Mouse (Mus musculus): ENCODE data around the gene Tmc3. TPM values are rescaled to one million over a fixed set of nuclear protein-coding genes. Genes with fewer than 3 reads are reported as not detected.

Gene Tmc3
- total and polyA plus RNA-seq, 3 experiments, result 0.71 TPM; not detected in 2

DNA sequence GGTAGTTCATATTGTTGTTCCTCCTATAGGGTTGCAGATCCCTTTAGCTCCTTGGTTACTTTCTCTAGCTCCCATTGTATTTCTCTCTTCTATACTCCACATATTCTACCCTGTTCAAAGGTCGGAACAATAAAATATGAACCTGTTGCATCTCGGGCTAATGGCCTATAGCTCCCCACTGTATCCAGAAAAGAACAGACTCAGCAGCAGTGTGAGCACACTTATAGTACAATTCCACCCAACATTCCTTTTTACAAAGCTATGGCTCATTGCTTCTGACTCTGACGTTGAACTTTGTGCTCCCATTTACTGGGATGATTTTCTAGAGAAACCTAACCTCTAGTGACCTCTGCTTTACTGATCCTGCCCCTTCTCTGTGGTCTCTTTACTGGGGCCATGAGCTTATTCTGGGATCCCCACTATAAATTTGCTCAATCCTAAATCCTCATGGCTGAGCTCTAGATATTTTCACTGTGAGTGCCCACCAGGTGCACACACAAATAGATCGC lies 81.4 kb downstream of the Tmc3 start:
- ATAC-seq (ENCODE audit: extremely low read depth, insufficient number of reproducible peaks, low FRiP score, poor library complexity, severe bottlenecking) (no peak), DNase-seq (ENCODE audit: low spot score) (no peak)
- Histone ChIP-seq H3K9me3 (replicated peaks) (no peaks in the 10 kb centered on the region), H3K36me3 (replicated peaks) (no peaks in the 10 kb centered on the region), H3K4me3 (ENCODE audit: low read depth, low read length) (no peak overlapping the region), H3K27me3 (ENCODE audit: insufficient read depth, low read length) (peaks cover 6% of the 10 kb centered on the region), H3K4me1 (ENCODE audit: insufficient read depth, low read depth, low read length) (no peaks in the 10 kb centered on the region)
- no peak for TF ChIP-seq CTCF (IDR thresholded peaks at IDR 0.05; ENCODE audit: low read depth, low read length)
- TF ChIP-seq GATA2 (IDR thresholded peaks at IDR 0.05; ENCODE audit: borderline replicate concordance, low read depth, low read length), result no peak
- TF ChIP-seq POLR2AphosphoS5 (IDR thresholded peaks at IDR 0.05; ENCODE audit: insufficient replicate concordance, low read depth, low read length), result no peak
- no peak for TF ChIP-seq TAL1 (conservative IDR thresholded peaks at IDR 0.05; ENCODE audit: low read depth, low read length)
- no peak for TF ChIP-seq GATA1 (IDR thresholded peaks at IDR 0.05; ENCODE audit: borderline replicate concordance, low read length)

DNA sequence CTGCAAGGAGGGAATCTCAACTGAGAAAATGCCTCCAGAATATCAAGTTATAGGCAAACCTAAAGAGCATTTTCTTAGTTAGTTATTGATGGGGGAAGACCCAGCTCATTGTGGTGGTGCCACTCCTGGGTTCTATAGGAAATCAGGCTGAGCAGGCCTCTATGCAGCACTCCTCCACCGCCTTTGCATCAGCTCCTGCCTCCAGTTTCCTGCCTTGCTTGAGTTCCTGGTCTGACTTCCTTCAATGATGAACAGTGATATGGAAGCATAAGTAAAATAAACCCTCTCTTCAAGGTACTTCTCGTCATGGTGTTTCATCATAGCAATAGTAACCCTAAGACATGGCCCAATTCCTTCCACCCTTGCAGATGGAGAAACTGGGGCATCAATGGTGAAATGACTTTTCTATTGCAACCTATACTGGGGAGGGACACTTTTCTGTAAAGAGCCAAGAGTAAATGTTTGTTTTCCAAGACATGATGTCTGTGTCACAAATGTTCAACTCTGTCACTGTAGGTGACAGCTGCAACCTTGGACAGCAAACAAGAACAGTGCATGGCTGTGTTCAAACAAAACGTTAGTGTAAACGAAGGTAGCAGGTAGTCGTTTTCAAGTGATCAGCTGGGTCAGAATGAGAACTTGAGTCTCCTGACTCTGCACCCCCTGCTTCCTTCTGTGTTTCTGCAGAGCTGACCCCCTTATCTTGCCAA lies 83.4 kb downstream of the Tmc3 start:
- no peak overlapping the region for H3K4me3 ChIP-seq (ENCODE audit: low read depth, low read length)
- H3K27me3 ChIP-seq (ENCODE audit: insufficient read depth, low read length), result peaks cover 9% of the 10 kb centered on the region
- no peak for ATAC-seq (ENCODE audit: extremely low read depth, insufficient number of reproducible peaks, low FRiP score, poor library complexity, severe bottlenecking)
- H3K4me1 ChIP-seq (ENCODE audit: insufficient read depth, low read depth, low read length), result no peaks in the 10 kb centered on the region
- DNase-seq (ENCODE audit: low spot score), result no peak
- no peaks in the 10 kb centered on the region for H3K36me3 ChIP-seq (replicated peaks)
- H3K9me3 ChIP-seq (replicated peaks), result no peaks in the 10 kb centered on the region
- TF ChIP-seq CTCF (IDR thresholded peaks at IDR 0.05; ENCODE audit: low read depth, low read length) (no peak), GATA1 (IDR thresholded peaks at IDR 0.05; ENCODE audit: borderline replicate concordance, low read length) (no peak), TAL1 (conservative IDR thresholded peaks at IDR 0.05; ENCODE audit: low read depth, low read length) (no peak), POLR2AphosphoS5 (IDR thresholded peaks at IDR 0.05; ENCODE audit: insufficient replicate concordance, low read depth, low read length) (no peak), GATA2 (IDR thresholded peaks at IDR 0.05; ENCODE audit: borderline replicate concordance, low read depth, low read length) (no peak)

DNA sequence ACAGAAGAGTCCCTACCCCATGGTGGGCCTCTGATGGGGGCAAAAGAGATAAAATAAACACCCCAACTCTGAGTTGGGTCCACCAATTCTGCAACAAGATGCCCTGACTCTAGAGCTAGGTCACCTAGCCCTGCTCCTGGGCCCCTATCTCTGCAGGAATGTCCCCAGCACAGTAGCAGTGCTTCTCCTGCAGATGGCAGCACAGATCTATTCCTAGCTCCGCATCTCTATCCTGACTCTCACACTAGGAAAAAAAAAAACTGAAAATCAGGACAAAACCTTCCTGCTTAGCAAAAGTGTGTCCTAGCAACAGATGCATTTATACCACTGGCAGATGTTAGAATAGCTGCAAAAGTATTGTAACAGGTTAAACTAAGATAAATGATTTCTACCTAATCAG lies 84.0 kb downstream of the Tmc3 start:
- no peaks in the 10 kb centered on the region for H3K9me3 ChIP-seq (replicated peaks)
- H3K4me3 ChIP-seq (ENCODE audit: low read depth, low read length), result no peak overlapping the region
- ATAC-seq (ENCODE audit: extremely low read depth, insufficient number of reproducible peaks, low FRiP score, poor library complexity, severe bottlenecking), result no peak
- no peak for DNase-seq (ENCODE audit: low spot score)
- no peaks in the 10 kb centered on the region for H3K36me3 ChIP-seq (replicated peaks)
- TF ChIP-seq CTCF (IDR thresholded peaks at IDR 0.05; ENCODE audit: low read depth, low read length), result no peak
- no peak for TF ChIP-seq POLR2AphosphoS5 (IDR thresholded peaks at IDR 0.05; ENCODE audit: insufficient replicate concordance, low read depth, low read length)
- no peak for TF ChIP-seq GATA2 (IDR thresholded peaks at IDR 0.05; ENCODE audit: borderline replicate concordance, low read depth, low read length)
- no peak for TF ChIP-seq TAL1 (conservative IDR thresholded peaks at IDR 0.05; ENCODE audit: low read depth, low read length)
- TF ChIP-seq GATA1 (IDR thresholded peaks at IDR 0.05; ENCODE audit: borderline replicate concordance, low read length), result no peak
- peaks cover 9% of the 10 kb centered on the region for H3K27me3 ChIP-seq (ENCODE audit: insufficient read depth, low read length)
- H3K4me1 ChIP-seq (ENCODE audit: insufficient read depth, low read depth, low read length), result no peaks in the 10 kb centered on the region

DNA sequence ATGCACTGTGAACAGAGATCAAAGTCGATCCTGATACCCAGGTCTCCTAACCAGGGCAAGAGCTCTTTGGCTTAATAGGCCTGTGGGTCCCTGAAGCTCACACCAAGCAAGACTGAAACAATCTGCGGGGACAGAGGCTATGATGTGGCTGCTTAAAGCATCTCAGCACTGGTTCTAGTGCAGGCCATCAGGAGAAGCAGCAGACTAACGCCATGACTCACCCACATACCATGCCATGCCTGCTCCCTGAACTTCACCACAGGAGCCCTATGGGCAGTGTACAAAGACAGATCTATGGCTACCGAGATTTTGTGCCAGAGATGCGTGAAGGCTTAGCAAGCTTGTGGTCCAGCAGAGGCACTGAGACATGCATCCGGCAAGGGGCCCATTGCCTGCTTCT lies 86.8 kb downstream of the Tmc3 start:
- H3K9me3 ChIP-seq (replicated peaks), result no peaks in the 10 kb centered on the region
- H3K27me3 ChIP-seq (ENCODE audit: insufficient read depth, low read length), result peaks cover 6% of the 10 kb centered on the region
- H3K4me3 ChIP-seq (ENCODE audit: low read depth, low read length), result no peak overlapping the region
- TF ChIP-seq GATA1 (IDR thresholded peaks at IDR 0.05; ENCODE audit: borderline replicate concordance, low read length) (no peak), GATA2 (IDR thresholded peaks at IDR 0.05; ENCODE audit: borderline replicate concordance, low read depth, low read length) (no peak), CTCF (IDR thresholded peaks at IDR 0.05; ENCODE audit: low read depth, low read length) (no peak), TAL1 (conservative IDR thresholded peaks at IDR 0.05; ENCODE audit: low read depth, low read length) (no peak), POLR2AphosphoS5 (IDR thresholded peaks at IDR 0.05; ENCODE audit: insufficient replicate concordance, low read depth, low read length) (no peak)
- DNase-seq (ENCODE audit: low spot score), result no peak
- no peaks in the 10 kb centered on the region for H3K4me1 ChIP-seq (ENCODE audit: insufficient read depth, low read depth, low read length)
- H3K36me3 ChIP-seq (replicated peaks), result no peaks in the 10 kb centered on the region
- no peak for ATAC-seq (ENCODE audit: extremely low read depth, insufficient number of reproducible peaks, low FRiP score, poor library complexity, severe bottlenecking)

Other genes with a start within 250 kb of the Tmc3 start
- gene Stard5, start 47.0 kb downstream of the Tmc3 start, total RNA-seq (2014; fragmentation: Nextera tagmentation), result 6.6 and 8.7 TPM in 2 replicates
- 3.0 and 3.6 TPM in 2 replicates for gene Stard5, start 47.0 kb downstream of the Tmc3 start, total RNA-seq (2017)
- gene Stard5, start 47.0 kb downstream of the Tmc3 start, polyA plus RNA-seq (2012), result 0.47 and 0.57 TPM in 2 replicates
- gene Il16, start 160.8 kb downstream of the Tmc3 start, total RNA-seq (2014; fragmentation: Nextera tagmentation), result 0.53 TPM in 1 of 2 replicates, not detected in the other
- 0.87 and 1.1 TPM in 2 replicates for gene Il16, start 160.8 kb downstream of the Tmc3 start, total RNA-seq (2017)
- gene Il16, start 160.8 kb downstream of the Tmc3 start, polyA plus RNA-seq (2012), result 0.02 and 0.06 TPM in 2 replicates
- gene Cfap161, start 210.0 kb downstream of the Tmc3 start, total RNA-seq (2014; fragmentation: Nextera tagmentation), result not detected in 2 replicates
- gene Cfap161, start 210.0 kb downstream of the Tmc3 start, total RNA-seq (2017), result 0.29 TPM in 1 of 2 replicates, not detected in the other
- not detected in 2 replicates for gene Cfap161, start 210.0 kb downstream of the Tmc3 start, polyA plus RNA-seq (2012)